Mouse (Mus musculus): ENCODE measurements at regions not wholly inside any gene's neighbourhood (a gene's known extent, or its start where the extent isn't known, plus 50 kb on each side); places are given as distances from the start of the nearest gene placed in this dataset.
A peak's percentile ranks its signal among the peaks of the same experiment; 100 is the strongest.

- no peak for DNase-seq (ENCODE audit: inconsistent age in 2 of 2, low spot score in 1 of 2)
Measured at GRCm38 (mm10) chr13:107710368-107710767, 333.9 kb upstream of the Smim15 start.

GRCm38 (mm10) chr13:107709828-107710227 is 334.4 kb upstream of the Smim15 start:
- DNase-seq (ENCODE audit: inconsistent age in 2 of 2, low spot score in 1 of 2), result no peak

GRCm38 (mm10) chr13:107703736-107704135 is 340.5 kb upstream of the Smim15 start:
- no peak for DNase-seq (ENCODE audit: inconsistent age in 2 of 2, low spot score in 1 of 2)

- peak; percentile 14 to 36 for DNase-seq (ENCODE audit: inconsistent age in 2 of 2, low spot score in 1 of 2)
Measured at GRCm38 (mm10) chr13:107700268-107701139, 343.7 kb upstream of the Smim15 start.

GRCm38 (mm10) chr13:107699251-107699650 is 345.0 kb upstream of the Smim15 start:
- no peak for DNase-seq (ENCODE audit: inconsistent age in 2 of 2, low spot score in 1 of 2)

GRCm38 (mm10) chr13:107698345-107698744 is 345.9 kb upstream of the Smim15 start:
- DNase-seq (ENCODE audit: inconsistent age in 2 of 2, low spot score in 1 of 2), result no peak

GRCm38 (mm10) chr13:107692123-107692830 is 352.0 kb upstream of the Smim15 start:
- no peak for DNase-seq (ENCODE audit: inconsistent age in 2 of 2, low spot score in 1 of 2)

- DNase-seq (ENCODE audit: inconsistent age in 2 of 2, low spot score in 1 of 2), result no peak
Measured at GRCm38 (mm10) chr13:107688972-107689371, 355.3 kb upstream of the Smim15 start.

- peak; percentile 73 to 84 for DNase-seq (ENCODE audit: inconsistent age in 2 of 2, low spot score in 1 of 2)
Measured at GRCm38 (mm10) chr13:107685231-107685630, 359.0 kb upstream of the Smim15 start.

- no peak for DNase-seq (ENCODE audit: inconsistent age in 2 of 2, low spot score in 1 of 2)
Measured at GRCm38 (mm10) chr13:107683909-107684308, 360.3 kb upstream of the Smim15 start.

GRCm38 (mm10) chr13:107681719-107682118 is 362.5 kb upstream of the Smim15 start:
- no peak for DNase-seq (ENCODE audit: inconsistent age in 2 of 2, low spot score in 1 of 2)

- no peak for DNase-seq (ENCODE audit: inconsistent age in 2 of 2, low spot score in 1 of 2)
Measured at GRCm38 (mm10) chr13:107678860-107679259, 365.4 kb upstream of the Smim15 start.

- no peak for DNase-seq (ENCODE audit: inconsistent age in 2 of 2, low spot score in 1 of 2)
Measured at GRCm38 (mm10) chr13:107677091-107677470, 367.2 kb upstream of the Smim15 start.

GRCm38 (mm10) chr13:107676310-107677090 is 367.7 kb upstream of the Smim15 start:
- DNase-seq (ENCODE audit: inconsistent age in 2 of 2, low spot score in 1 of 2), result peak; percentile 37 to 63

GRCm38 (mm10) chr13:107672166-107672565 is 372.1 kb upstream of the Smim15 start:
- no peak for DNase-seq (ENCODE audit: inconsistent age in 2 of 2, low spot score in 1 of 2)

GRCm38 (mm10) chr13:107668509-107668908 is 375.7 kb upstream of the Smim15 start:
- no peak for DNase-seq (ENCODE audit: inconsistent age in 2 of 2, low spot score in 1 of 2)

- DNase-seq (ENCODE audit: inconsistent age in 2 of 2, low spot score in 1 of 2), result no peak
Measured at GRCm38 (mm10) chr13:107665775-107666174, 378.5 kb upstream of the Smim15 start.

- DNase-seq (ENCODE audit: inconsistent age in 2 of 2, low spot score in 1 of 2), result no peak
Measured at GRCm38 (mm10) chr13:107664197-107664596, 380.0 kb upstream of the Smim15 start.

- DNase-seq (ENCODE audit: inconsistent age in 2 of 2, low spot score in 1 of 2), result no peak
Measured at GRCm38 (mm10) chr13:107663745-107664144, 380.5 kb upstream of the Smim15 start.

- DNase-seq (ENCODE audit: inconsistent age in 2 of 2, low spot score in 1 of 2), result no peak
Measured at GRCm38 (mm10) chr13:107661414-107661813, 382.8 kb upstream of the Smim15 start.

GRCm38 (mm10) chr13:107645865-107646645 is 398.2 kb upstream of the Smim15 start:
- DNase-seq (ENCODE audit: inconsistent age in 2 of 2, low spot score in 1 of 2), result peak; percentile 51 to 88

Data from adrenal gland, adult (tissue).